Mouse (Mus musculus): ENCODE measurements around the gene Rsu1. TPM values are rescaled to one million over a fixed set of nuclear protein-coding genes. Genes with fewer than 3 reads are reported as not detected.
A peak's percentile ranks its signal among the peaks of the same experiment; 100 is the strongest.

The Rsu1 gene
- polyA plus RNA-seq, 1 experiment from 2014 or later = 158 TPM

GRCm38 (mm10) chr2:13218112-13218511 lies 53.1 kb downstream of the Rsu1 start:
- Histone ChIP-seq H3K4me2 (replicated peaks; ENCODE audit: low read depth, low read length) (no peak overlapping the region), H3K9me3 (ENCODE audit: low read length) (no peaks in the 10 kb centered on the region), H3K4me3 (ENCODE audit: low read depth, low read length) (no peak overlapping the region), H3K9ac (replicated peaks; ENCODE audit: low read depth) (no peak overlapping the region), H3K27ac (ENCODE audit: low read length) (no peak overlapping the region), H3K4me1 (ENCODE audit: insufficient read depth, low read depth, low read length) (no peaks in the 10 kb centered on the region), H3K36me3 (ENCODE audit: insufficient read depth, low read length) (peaks cover 16% of the 10 kb centered on the region), H3K27me3 (replicated peaks; ENCODE audit: insufficient read depth, low read length) (no peaks in the 10 kb centered on the region)
- TF ChIP-seq CTCF (IDR thresholded peaks at IDR 0.05) (no peak), EP300 (IDR thresholded peaks at IDR 0.05) (no peak)
- no peak for ATAC-seq
- WGBS = 82% methylated on average over 6 of the region's 6 CpGs
- DNase-seq (ENCODE audit: low spot score) = no peak

GRCm38 (mm10) chr2:13206825-13207224 lies 64.4 kb downstream of the Rsu1 start:
- peak; percentile 27; the same call in 1 of the 2 replicates for ATAC-seq
- TF ChIP-seq EP300 (IDR thresholded peaks at IDR 0.05) = no peak
- no peak for TF ChIP-seq CTCF (IDR thresholded peaks at IDR 0.05)
- no peak overlapping the region for H3K4me2 ChIP-seq (replicated peaks; ENCODE audit: low read depth, low read length)
- WGBS = 71% methylated on average over 2 of the region's 2 CpGs
- H3K36me3 ChIP-seq (ENCODE audit: insufficient read depth, low read length) = peaks cover 4% of the 10 kb centered on the region; the same call in 1 of the 2 replicates
- H3K4me3 ChIP-seq (ENCODE audit: low read depth, low read length) = no peak overlapping the region
- peak; percentile 24 for DNase-seq (ENCODE audit: low spot score)
- no peaks in the 10 kb centered on the region for H3K9me3 ChIP-seq (ENCODE audit: low read length)
- H3K9ac ChIP-seq (replicated peaks; ENCODE audit: low read depth) = no peak overlapping the region
- H3K4me1 ChIP-seq (ENCODE audit: insufficient read depth, low read depth, low read length) = no peaks in the 10 kb centered on the region
- no peak overlapping the region for H3K27ac ChIP-seq (ENCODE audit: low read length)
- no peaks in the 10 kb centered on the region for H3K27me3 ChIP-seq (replicated peaks; ENCODE audit: insufficient read depth, low read length)

- ATAC-seq (peak; percentile 99), DNase-seq (ENCODE audit: low spot score) (peak; percentile 85)
- Histone ChIP-seq H3K4me1 (ENCODE audit: insufficient read depth, low read depth, low read length) (no peaks in the 10 kb centered on the region), H3K27ac (ENCODE audit: low read length) (no peak overlapping the region), H3K9me3 (ENCODE audit: low read length) (no peaks in the 10 kb centered on the region), H3K27me3 (replicated peaks; ENCODE audit: insufficient read depth, low read length) (no peaks in the 10 kb centered on the region), H3K9ac (replicated peaks; ENCODE audit: low read depth) (no peak overlapping the region), H3K36me3 (ENCODE audit: insufficient read depth, low read length) (peaks cover 5% of the 10 kb centered on the region; the same call in 1 of the 2 replicates), H3K4me2 (replicated peaks; ENCODE audit: low read depth, low read length) (no peak overlapping the region), H3K4me3 (ENCODE audit: low read depth, low read length) (no peak overlapping the region)
- WGBS = 56% methylated on average over 8 of the region's 8 CpGs
- TF ChIP-seq EP300 (IDR thresholded peaks at IDR 0.05) = 0 out of 2 replicates have a peak, but pooled peaks have one; percentile 16
- no peak for TF ChIP-seq CTCF (IDR thresholded peaks at IDR 0.05)
Observed at GRCm38 (mm10) chr2:13206367-13206766, 64.8 kb downstream of the Rsu1 start.

GRCm38 (mm10) chr2:13202805-13203475 lies 68.3 kb downstream of the Rsu1 start:
- WGBS = 91% methylated on average over 6 of the region's 6 CpGs
- no peak for ATAC-seq
- no peak for TF ChIP-seq CTCF (IDR thresholded peaks at IDR 0.05)
- TF ChIP-seq EP300 (IDR thresholded peaks at IDR 0.05) = no peak

GRCm38 (mm10) chr2:13199713-13200112 lies 71.5 kb downstream of the Rsu1 start:
- ATAC-seq (no peak), DNase-seq (ENCODE audit: low spot score) (no peak)
- no peak overlapping the region for H3K4me2 ChIP-seq (replicated peaks; ENCODE audit: low read depth, low read length)
- H3K9me3 ChIP-seq (ENCODE audit: low read length) = no peaks in the 10 kb centered on the region
- H3K4me3 ChIP-seq (ENCODE audit: low read depth, low read length) = no peak overlapping the region
- no peaks in the 10 kb centered on the region for H3K27me3 ChIP-seq (replicated peaks; ENCODE audit: insufficient read depth, low read length)
- no peak overlapping the region for H3K9ac ChIP-seq (replicated peaks; ENCODE audit: low read depth)
- H3K36me3 ChIP-seq (ENCODE audit: insufficient read depth, low read length) = peaks cover 5% of the 10 kb centered on the region; the same call in 1 of the 2 replicates
- 77% methylated on average over 7 of the region's 7 CpGs for WGBS
- no peaks in the 10 kb centered on the region for H3K4me1 ChIP-seq (ENCODE audit: insufficient read depth, low read depth, low read length)
- no peak overlapping the region for H3K27ac ChIP-seq (ENCODE audit: low read length)
- no peak for TF ChIP-seq CTCF (IDR thresholded peaks at IDR 0.05)
- no peak for TF ChIP-seq EP300 (IDR thresholded peaks at IDR 0.05)

More at GRCm38 (mm10) chr2:13202805-13203475, 68.3 kb downstream of the Rsu1 start:
- Histone ChIP-seq H3K27ac (ENCODE audit: low read length) (no peak overlapping the region), H3K27me3 (replicated peaks; ENCODE audit: insufficient read depth, low read length) (no peaks in the 10 kb centered on the region), H3K9me3 (ENCODE audit: low read length) (no peaks in the 10 kb centered on the region), H3K4me2 (replicated peaks; ENCODE audit: low read depth, low read length) (no peak overlapping the region), H3K9ac (replicated peaks; ENCODE audit: low read depth) (no peak overlapping the region), H3K4me3 (ENCODE audit: low read depth, low read length) (no peak overlapping the region), H3K4me1 (ENCODE audit: insufficient read depth, low read depth, low read length) (no peaks in the 10 kb centered on the region), H3K36me3 (ENCODE audit: insufficient read depth, low read length) (peaks cover 5% of the 10 kb centered on the region; the same call in 1 of the 2 replicates)
- no peak for DNase-seq (ENCODE audit: low spot score)

- no peaks in the 10 kb centered on the region for H3K4me1 ChIP-seq (ENCODE audit: insufficient read depth, low read depth, low read length)
- no peak for TF ChIP-seq EP300 (IDR thresholded peaks at IDR 0.05)
- no peak for TF ChIP-seq CTCF (IDR thresholded peaks at IDR 0.05)
- H3K27ac ChIP-seq (ENCODE audit: low read length) = no peak overlapping the region
- no peak overlapping the region for H3K4me2 ChIP-seq (replicated peaks; ENCODE audit: low read depth, low read length)
- no peak overlapping the region for H3K4me3 ChIP-seq (ENCODE audit: low read depth, low read length)
- no peaks in the 10 kb centered on the region for H3K9me3 ChIP-seq (ENCODE audit: low read length)
- 55% methylated on average over 2 of the region's 2 CpGs for WGBS
- no peak for ATAC-seq
- DNase-seq (ENCODE audit: low spot score) = no peak
- no peaks in the 10 kb centered on the region for H3K27me3 ChIP-seq (replicated peaks; ENCODE audit: insufficient read depth, low read length)
- peaks cover 5% of the 10 kb centered on the region; the same call in 1 of the 2 replicates for H3K36me3 ChIP-seq (ENCODE audit: insufficient read depth, low read length)
- H3K9ac ChIP-seq (replicated peaks; ENCODE audit: low read depth) = no peak overlapping the region
Observed at GRCm38 (mm10) chr2:13199033-13199432, 72.2 kb downstream of the Rsu1 start.
